Mouse (Mus musculus) spleen, adult 2 months (tissue): Measurements from ENCODE around the gene Zc3h12d. TPM values are rescaled to one million over a fixed set of nuclear protein-coding genes. Genes with fewer than 3 reads are reported as not detected.

Source experiments
- DNase-seq, 2 experiments: peaks; one replicate each; pipeline versions ENCODE4 v3.0.0 to v3.0.0-alpha.2; 2012 to 2021; ENCODE audit warnings: low spot score in 2 of 2, low read depth in 1 of 2
- H3K27ac ChIP-seq: fragments of 200-500 bp; 2 replicates; pipeline ENCODE4 v1.5.1; 2012; ENCODE audit warnings: low read length, inconsistent platforms; ENCODE audit not compliant: insufficient read depth
- H3K27me3 ChIP-seq: fragments of 200-500 bp; 2 replicates; pipeline ENCODE4 v1.6.1; 2012; ENCODE audit warnings: mild to moderate bottlenecking, moderate library complexity, low read length, inconsistent platforms; ENCODE audit not compliant: control insufficient read depth, insufficient read depth
- H3K36me3 ChIP-seq: fragments of 200-500 bp; 2 replicates; pipeline ENCODE4 v1.6.1; 2012; ENCODE audit warnings: mild to moderate bottlenecking, low read length, inconsistent platforms; ENCODE audit not compliant: control insufficient read depth, insufficient read depth
- H3K4me1 ChIP-seq: fragments of 200-500 bp; 2 replicates; pipeline ENCODE4 v1.6.1; 2011; ENCODE audit warnings: inconsistent platforms; ENCODE audit not compliant: control insufficient read depth, insufficient read depth, insufficient read length
- H3K4me3 ChIP-seq: fragments of 200-500 bp; 2 replicates; pipeline ENCODE4 v1.5.1; 2011; ENCODE audit warnings: mild to moderate bottlenecking, inconsistent platforms; ENCODE audit not compliant: insufficient read depth, insufficient read length; ENCODE audit errors: extremely low read depth
- CTCF ChIP-seq: fragments of 200-500 bp; IDR thresholded peaks from 2 replicates; pipeline ENCODE4 v1.5.1; 2011; ENCODE audit warnings: mild to moderate bottlenecking, inconsistent platforms; ENCODE audit not compliant: insufficient read depth, insufficient read length, insufficient replicate concordance; ENCODE audit errors: extremely low read depth
- POLR2A ChIP-seq: fragments of 200-500 bp; IDR thresholded peaks from 2 replicates; pipeline ENCODE4 v1.6.1; 2011; ENCODE audit warnings: low read depth, low read length, inconsistent platforms
- WGBS: fragments of 180-500 bp; shearing (Covaris S2); methylation state at CpG from one replicate; pipeline ENCODE4 v1.1.7; 2018; 5-methylcytosine and 5-hydroxymethylcytosine counted together
- polyA plus RNA-seq: library from polyadenylated mRNA; depleted of rRNA; stranded (reverse); fragments of >200 nt; gene quantifications from 2 replicates; pipeline ENCODE4 v1.2.3, GENCODE M21; 2012

Zc3h12d gene
- polyA plus RNA-seq, 1 experiment = 18.3 TPM

- 89% methylated on average over 8 of the region's 8 CpGs for WGBS
- no peak for TF ChIP-seq CTCF
- TF ChIP-seq POLR2A = no peak
- Histone ChIP-seq H3K36me3 (peaks cover 11% of the 10 kb centered on the region), H3K27ac (peak overlapping the region; percentile 12; the same call in 1 of the 2 replicates), H3K4me3 (no peak overlapping the region), H3K4me1 (peaks cover 57% of the 10 kb centered on the region), H3K27me3 (no peaks in the 10 kb centered on the region)
- DNase-seq = no peak
Observed at GRCm38 (mm10) chr10:7838036-7838435, 5.8 kb downstream of the Zc3h12d start.

DNA sequence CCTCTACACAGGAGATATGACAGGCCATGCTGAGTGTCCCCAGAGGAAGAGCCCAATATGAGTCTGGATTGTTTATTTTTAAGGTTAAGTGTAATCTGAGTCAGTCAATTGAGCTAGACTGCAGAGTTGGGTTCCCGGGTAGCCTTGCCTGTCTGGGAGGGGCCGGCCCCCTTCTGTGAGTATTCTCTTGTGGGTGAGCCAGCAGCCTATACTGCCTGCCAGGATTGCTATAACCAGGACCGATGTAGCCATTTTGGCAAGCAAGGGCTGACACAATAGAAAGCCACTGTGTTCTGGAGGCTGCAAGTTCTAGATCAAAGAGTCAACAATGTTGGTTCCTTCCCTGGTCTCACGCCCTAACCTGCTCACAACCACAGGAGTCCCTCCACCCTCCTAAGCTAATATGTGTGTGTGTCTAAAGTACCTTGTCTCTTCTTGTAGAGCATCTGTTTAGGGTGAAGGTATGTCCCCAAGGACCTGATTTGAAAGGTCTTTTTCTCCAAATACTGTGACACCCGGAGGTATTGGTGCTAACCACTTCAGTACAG, 6.7 kb downstream of the Zc3h12d start:
- peaks cover 56% of the 10 kb centered on the region for H3K4me1 ChIP-seq
- H3K27me3 ChIP-seq = no peaks in the 10 kb centered on the region
- peaks cover 11% of the 10 kb centered on the region for H3K36me3 ChIP-seq
- no peak for TF ChIP-seq POLR2A
- TF ChIP-seq CTCF = no peak
- H3K4me3 ChIP-seq = no peak overlapping the region
- H3K27ac ChIP-seq = peak overlapping the region; percentile 91
- WGBS = 61% methylated on average over 5 of the region's 5 CpGs
- no peak for DNase-seq

GRCm38 (mm10) chr10:7839551-7840352, 7.5 kb downstream of the Zc3h12d start:
- Histone ChIP-seq H3K36me3 (peaks cover 12% of the 10 kb centered on the region), H3K4me3 (peak overlapping the region; percentile 55), H3K4me1 (peaks cover 58% of the 10 kb centered on the region), H3K27ac (peak overlapping the region; percentile 91), H3K27me3 (no peaks in the 10 kb centered on the region)
- DNase-seq = peak; percentile 69 to 72
- TF ChIP-seq CTCF (no peak), POLR2A (peak; percentile 2; the same call in 1 of the 2 replicates)
- WGBS = 31% methylated on average over 22 of the region's 22 CpGs

- DNase-seq = no peak
- H3K36me3 ChIP-seq = peaks cover 12% of the 10 kb centered on the region
- H3K27me3 ChIP-seq = no peaks in the 10 kb centered on the region
- TF ChIP-seq POLR2A (no peak), CTCF (no peak)
- H3K4me3 ChIP-seq = no peak overlapping the region
- WGBS = 89% methylated on average over 2 of the region's 2 CpGs
- H3K27ac ChIP-seq = no peak overlapping the region; the same call in 1 of the 2 replicates
- H3K4me1 ChIP-seq = peaks cover 56% of the 10 kb centered on the region
Observed at GRCm38 (mm10) chr10:7840353-7840733, 8.1 kb downstream of the Zc3h12d start.

- no peaks in the 10 kb centered on the region for H3K27me3 ChIP-seq
- peaks cover 52% of the 10 kb centered on the region for H3K4me1 ChIP-seq
- peaks cover 12% of the 10 kb centered on the region for H3K36me3 ChIP-seq
- peak overlapping the region; percentile 89 for H3K27ac ChIP-seq
- peak overlapping the region; percentile 10; the same call in 1 of the 2 replicates for H3K4me3 ChIP-seq
- no peak for DNase-seq
- no peak for TF ChIP-seq CTCF
- TF ChIP-seq POLR2A = no peak
- 56% methylated on average over 3 of the region's 3 CpGs for WGBS
Observed at GRCm38 (mm10) chr10:7840785-7841184, 8.5 kb downstream of the Zc3h12d start.

DNA sequence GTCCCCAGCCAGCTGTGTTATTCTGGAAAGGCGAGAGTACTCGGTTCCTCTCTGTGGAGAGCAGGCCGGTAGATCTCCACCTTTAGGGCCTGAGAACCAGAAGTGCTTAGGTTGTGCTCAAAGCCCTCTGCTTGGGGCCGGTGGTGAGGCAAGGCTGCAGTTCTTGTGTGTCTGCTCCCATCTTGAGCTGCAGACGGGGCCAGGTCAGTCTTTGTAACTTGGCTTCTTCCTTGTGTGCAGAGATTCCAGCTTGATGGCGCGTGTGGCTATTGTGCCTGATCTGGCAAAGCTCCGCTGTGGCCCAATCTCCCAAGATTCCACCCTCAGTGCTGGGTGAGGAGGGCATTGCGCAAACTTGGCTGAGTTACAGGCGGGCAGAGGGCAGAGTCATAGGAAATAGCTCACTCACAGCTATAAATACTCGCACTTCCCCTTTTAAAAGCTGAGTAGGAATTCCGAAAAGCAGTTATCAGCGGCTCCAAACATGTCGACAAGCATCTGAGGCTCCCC, 9.4 kb downstream of the Zc3h12d start:
- WGBS = 11% methylated on average over 14 of the region's 14 CpGs
- Histone ChIP-seq H3K36me3 (peaks cover 10% of the 10 kb centered on the region), H3K27me3 (no peaks in the 10 kb centered on the region), H3K27ac (peak overlapping the region; percentile 89), H3K4me1 (peaks cover 53% of the 10 kb centered on the region), H3K4me3 (peak overlapping the region; percentile 44; the same call in 1 of the 2 replicates)
- DNase-seq = peak in 1 of 2 experiments; percentile 59
- TF ChIP-seq POLR2A = no peak
- no peak for TF ChIP-seq CTCF
